Mouse (Mus musculus) liver, embryonic 14.5 days (tissue): ENCODE results near the gene Tmem87b.

Experiments used
- CTCF ChIP-seq: IDR thresholded peaks from 2 replicates; pipeline ENCODE4 v1.5.1; 2016; ENCODE audit warnings: antibody characterized with exemption, low read depth, control low read depth
- EP300 ChIP-seq: IDR thresholded peaks from 2 replicates; pipeline ENCODE4 v1.6.1; 2016; ENCODE audit warnings: antibody characterized with exemption, low read depth

- no peak for TF ChIP-seq CTCF
- TF ChIP-seq EP300, result no peak
Observed at GRCm38 (mm10) chr2:128885225-128885811, 67.4 kb downstream of the Tmem87b start.
